Mouse (Mus musculus): ENCODE measurements around the gene Prrt2.

DNA sequence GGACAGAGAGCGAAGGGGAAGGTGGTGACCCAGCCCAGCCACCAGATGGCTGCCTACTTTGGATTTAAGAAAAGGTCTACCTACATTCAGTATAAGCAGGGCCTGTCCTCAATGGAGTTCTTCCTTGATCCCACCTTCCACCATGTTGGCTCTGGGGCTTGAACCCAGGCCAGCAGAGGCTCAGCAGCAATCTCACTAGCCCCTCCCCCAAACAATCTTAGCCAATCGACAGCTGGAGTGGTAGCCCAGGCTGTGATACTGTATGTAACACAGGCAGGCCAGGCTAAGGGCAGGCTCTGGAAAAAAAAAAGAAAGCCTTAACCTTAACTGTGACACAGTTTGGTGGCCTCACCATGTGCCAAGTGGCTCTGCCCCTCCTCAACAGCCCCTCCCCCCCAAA, 9.3 kb downstream of the Prrt2 start:
- no peak for TF ChIP-seq MYOD1 (IDR thresholded peaks at IDR 0.05; ENCODE audit: control insufficient read depth, insufficient read length, low read depth)
- no peak for TF ChIP-seq CTCF (IDR thresholded peaks at IDR 0.05; ENCODE audit: control insufficient read depth, insufficient read depth, insufficient read length)
- no peak for TF ChIP-seq MAX (IDR thresholded peaks at IDR 0.05)
- TF ChIP-seq CEBPB (IDR thresholded peaks at IDR 0.05; ENCODE audit: low read depth) = no peak
- no peak for TF ChIP-seq MYOG (IDR thresholded peaks at IDR 0.05; ENCODE audit: control insufficient read depth, extremely low read depth, insufficient read length)
- TF ChIP-seq FOSL1 (IDR thresholded peaks at IDR 0.05; ENCODE audit: insufficient read depth, low read length, poor library complexity, severe bottlenecking) = no peak
- no peak for TF ChIP-seq USF1 (IDR thresholded peaks at IDR 0.05; ENCODE audit: low read depth)
